Mouse (Mus musculus) CH12.LX (cell line): ENCODE measurements around the gene Ccdc146. TPM values are rescaled to one million over a fixed set of nuclear protein-coding genes. Genes with fewer than 3 reads are reported as not detected.

ENCODE experiments used
- DNase-seq: peaks from one replicate; pipeline ENCODE4 v3.0.0-alpha.2; 2013; ENCODE audit errors: extremely low read depth
- H3K27ac ChIP-seq: 2 replicates; pipeline ENCODE4 v1.5.1; 2012; ENCODE audit warnings: low read depth, mild to moderate bottlenecking, control low read depth, moderate library complexity; ENCODE audit not compliant: insufficient read depth
- H3K27me3 ChIP-seq: replicated peaks from 2 replicates; pipeline ENCODE3; 2012; ENCODE audit warnings: inconsistent platforms
- H3K36me3 ChIP-seq, 2 experiments: replicated peaks in 1 of 2; 2 replicates each; pipeline versions ENCODE3 to v1.6.1; 2012; ENCODE audit warnings: inconsistent platforms in 1 of 2, low read length in 1 of 2, mild to moderate bottlenecking in 1 of 2, mixed read lengths in 1 of 2, moderate library complexity in 1 of 2; ENCODE audit not compliant: control insufficient read depth in 1 of 2, insufficient read depth in 1 of 2
- H3K4me1 ChIP-seq, 2 experiments: 2 replicates each; pipeline ENCODE4 v1.6.1; 2012; ENCODE audit warnings: inconsistent platforms in 1 of 2, moderate library complexity in 1 of 2; ENCODE audit not compliant: insufficient read depth in 2 of 2, control insufficient read depth in 1 of 2
- H3K4me2 ChIP-seq: 2 replicates; pipeline ENCODE4 v1.6.1; 2012; ENCODE audit warnings: low read depth, mild to moderate bottlenecking, control low read depth; ENCODE audit not compliant: poor library complexity, insufficient read depth, severe bottlenecking
- H3K4me3 ChIP-seq, 3 experiments: fragments of 150-350 bp in 1 of 3; sonication (generic) in 1 of 3; replicated peaks in 1 of 3; 2 replicates each; pipeline versions ENCODE3 to v1.5.1; 2011 to 2012; ENCODE audit warnings: low read depth in 2 of 3, low read length in 2 of 3, mild to moderate bottlenecking in 2 of 3, moderate library complexity in 2 of 3, control low read depth in 1 of 3, improper control_type of control experiment in 1 of 3, inconsistent platforms in 1 of 3, mixed read lengths in 1 of 3; ENCODE audit not compliant: poor library complexity in 1 of 3
- H3K79me2 ChIP-seq: replicated peaks from 2 replicates; pipeline ENCODE4 v1.6.1; 2012; ENCODE audit warnings: mild to moderate bottlenecking, moderate library complexity; ENCODE audit not compliant: control insufficient read depth, poor library complexity, insufficient read depth, severe bottlenecking; ENCODE audit errors: extremely low read depth
- H3K9ac ChIP-seq: 2 replicates; pipeline ENCODE4 v1.6.1; 2012; ENCODE audit warnings: low read depth, mild to moderate bottlenecking, control low read depth, moderate library complexity; ENCODE audit not compliant: insufficient read depth
- H3K9me3 ChIP-seq: replicated peaks from 2 replicates; pipeline ENCODE3; 2012; ENCODE audit warnings: low read length, inconsistent platforms, mixed read lengths
- CHD1 ChIP-seq: IDR thresholded peaks from 2 replicates; pipeline ENCODE4 v1.6.1; 2012; ENCODE audit warnings: low read depth, low read length, improper control_type of control experiment, inconsistent platforms
- CHD2 ChIP-seq: IDR thresholded peaks from 2 replicates; pipeline ENCODE4 v1.6.1; 2011; ENCODE audit warnings: low read length, improper control_type of control experiment
- CTCF ChIP-seq, 2 experiments: IDR thresholded peaks in 1 of 2; conservative IDR thresholded peaks in 1 of 2; 2 replicates each; pipeline ENCODE4 v1.5.1; 2011 to 2012; ENCODE audit warnings: low read depth in 2 of 2, low read length in 2 of 2, improper control_type of control experiment in 1 of 2, inconsistent platforms in 1 of 2, mild to moderate bottlenecking in 1 of 2, moderate library complexity in 1 of 2
- IRF4 ChIP-seq: IDR thresholded peaks from 2 replicates; pipeline ENCODE4 v1.6.1; 2014; ENCODE audit warnings: low read depth, mild to moderate bottlenecking, inconsistent platforms, low read length, improper control_type of control experiment
- JUN ChIP-seq: IDR thresholded peaks from 2 replicates; pipeline ENCODE4 v1.6.1; 2011; ENCODE audit warnings: low read depth, mild to moderate bottlenecking, low read length, improper control_type of control experiment, moderate library complexity; ENCODE audit not compliant: insufficient read depth
- KAT2A ChIP-seq: IDR thresholded peaks from 2 replicates; pipeline ENCODE4 v1.6.1; 2012; ENCODE audit warnings: low read length, improper control_type of control experiment, inconsistent platforms; ENCODE audit not compliant: insufficient replicate concordance
- MAX ChIP-seq: IDR thresholded peaks from 2 replicates; pipeline ENCODE4 v1.6.1; 2011; ENCODE audit warnings: low read length, improper control_type of control experiment
- MEF2A ChIP-seq: IDR thresholded peaks from 2 replicates; pipeline ENCODE4 v1.6.1; 2014; ENCODE audit warnings: low read depth, mild to moderate bottlenecking, inconsistent platforms, low read length, improper control_type of control experiment, borderline replicate concordance
- NRF1 ChIP-seq: IDR thresholded peaks from 2 replicates; pipeline ENCODE4 v1.6.1; 2014; ENCODE audit warnings: low read depth, mild to moderate bottlenecking, inconsistent platforms, low read length, improper control_type of control experiment, moderate library complexity
- SIN3A ChIP-seq: IDR thresholded peaks from 2 replicates; pipeline ENCODE4 v1.6.1; 2012; ENCODE audit warnings: low read length, improper control_type of control experiment, inconsistent platforms
- TCF12 ChIP-seq: IDR thresholded peaks from 2 replicates; pipeline ENCODE4 v1.6.1; 2014; ENCODE audit warnings: low read depth, mild to moderate bottlenecking, inconsistent platforms, low read length, improper control_type of control experiment
- USF2 ChIP-seq: conservative IDR thresholded peaks from 2 replicates; pipeline ENCODE4 v1.6.1; 2011; ENCODE audit warnings: low read depth, low read length, improper control_type of control experiment
- dilution Hi-C: fragments of 300-500 bp; cut with MboI; formaldehyde crosslinking; loops from 2 replicates; pipeline ENCODE4 v1.14.3; 2020; ENCODE audit warnings: low sequenced_read_pairs; ENCODE audit not compliant: extremely low pct_unique_long_range_greater_than_20kb, extremely low pct_ligation_motif_present
- in situ Hi-C: fragments of 300-500 bp; cut with MboI; formaldehyde crosslinking; loops from 3 replicates; pipeline ENCODE4 v1.14.3; 2019; ENCODE audit warnings: low sequenced_read_pairs, low pct_ligation_motif_present, low pct_unique_long_range_greater_than_20kb, mixed read lengths
- polyA plus RNA-seq: library from polyadenylated mRNA; unstranded; fragments of >175 nt; gene quantifications from 2 replicates; pipeline ENCODE4 v1.2.1, GENCODE M21; 2012; ENCODE audit warnings: low read depth; ENCODE audit not compliant: insufficient read length
- total RNA-seq, 2 experiments: library from RNA; depleted of rRNA; stranded (reverse); fragments of 300-350 nt in 1 of 2; fragments of >200 nt in 1 of 2; gene quantifications; 2 replicates each; pipeline ENCODE4 v1.2.3; 2012 to 2014

Ccdc146 gene
- total and polyA plus RNA-seq, 3 experiments = 0.17 to 0.21 TPM; not detected in 1

DNA sequence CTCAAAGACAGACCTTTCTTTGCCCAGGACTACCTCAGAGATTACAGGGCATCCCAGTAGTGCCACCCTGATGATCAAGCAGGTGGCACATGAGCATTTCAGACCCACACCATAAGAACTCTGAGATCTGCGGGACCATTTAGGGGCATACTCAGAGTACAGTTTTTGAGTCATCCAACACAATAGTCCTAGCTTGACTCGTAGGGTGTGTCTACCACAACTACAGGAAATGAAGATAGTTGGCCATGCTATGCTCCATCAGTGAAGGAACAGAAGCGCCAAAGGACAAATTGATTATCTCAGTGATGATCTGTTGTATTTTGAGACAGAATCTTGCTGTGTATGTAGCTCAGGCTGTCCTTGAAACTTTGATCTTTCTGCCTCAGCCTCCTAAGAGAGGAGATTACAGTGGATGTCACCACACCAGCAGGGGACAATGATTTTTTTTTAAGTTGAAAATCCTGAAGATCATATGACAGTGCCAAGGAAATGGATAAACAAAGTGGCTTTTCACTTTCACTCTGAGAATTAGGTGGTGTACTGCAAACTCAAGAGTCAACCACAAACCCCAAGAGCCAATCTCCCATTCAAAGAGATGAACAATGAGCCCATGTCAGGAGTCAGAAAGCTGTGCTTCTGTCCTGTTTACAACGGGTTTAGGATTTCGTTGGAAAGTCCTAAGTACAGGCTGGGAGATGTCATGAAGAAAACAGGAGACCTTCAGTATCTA lies 54.1 kb downstream of the Ccdc146 start (continued):
- peak; percentile 54 for TF ChIP-seq MEF2A
- no peak; the same call in 1 of the 2 replicates for TF ChIP-seq JUN
- TF ChIP-seq SIN3A = peak; percentile 69
- no peak for TF ChIP-seq USF2
- TF ChIP-seq KAT2A = no peak
- no peak for TF ChIP-seq NRF1
- TF ChIP-seq CHD1 = peak; percentile 65; the same call in 1 of the 2 replicates
- TF ChIP-seq CTCF (conservative IDR thresholded peaks at IDR 0.05 in 1 of 2, IDR thresholded peaks at IDR 0.05 in 1 of 2; ENCODE audit: low read depth in 2 of 2, low read length in 2 of 2) = no peak
- TF ChIP-seq TCF12 = peak; percentile 59; the same call in 1 of the 2 replicates
- TF ChIP-seq, all 38 proteins: peak for 13

DNA sequence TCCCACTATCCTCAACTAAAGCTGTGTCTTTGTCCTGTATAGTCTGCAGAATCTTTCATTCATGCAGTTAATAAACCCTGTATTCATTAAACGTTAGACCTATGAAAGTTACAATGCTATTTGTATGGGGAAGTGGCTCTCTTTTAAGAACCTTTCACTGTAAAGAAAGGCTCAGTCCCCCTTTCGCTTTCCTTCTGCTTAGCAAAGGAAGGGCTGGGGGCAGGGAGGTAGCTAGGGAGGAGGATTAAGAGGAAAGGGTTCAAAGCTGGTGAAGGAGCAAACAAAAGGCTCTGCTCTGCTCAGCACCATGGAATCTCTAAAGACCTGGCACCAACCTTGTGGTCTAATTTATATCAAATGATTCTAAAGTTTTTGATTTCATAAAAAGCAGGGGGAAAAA lies 57.0 kb downstream of the Ccdc146 start:
- Histone ChIP-seq H3K79me2 (no peaks in the 10 kb centered on the region; the same call in 1 of the 2 replicates), H3K27me3 (no peaks in the 10 kb centered on the region), H3K36me3 (no peaks in the 10 kb centered on the region), H3K27ac (no peak overlapping the region), H3K4me2 (no peak overlapping the region), H3K4me3 (no peak overlapping the region), H3K9ac (no peak overlapping the region), H3K9me3 (no peaks in the 10 kb centered on the region), H3K4me1 (peaks cover 10 to 31% of the 10 kb centered on the region in 2 experiments)
- dilution Hi-C loops = no loop called here
- no peak for DNase-seq
- in situ Hi-C loops = no loop called here
- no peak for TF ChIP-seq TCF12
- peak; percentile 43; the same call in 1 of the 2 replicates for TF ChIP-seq CHD2

DNA sequence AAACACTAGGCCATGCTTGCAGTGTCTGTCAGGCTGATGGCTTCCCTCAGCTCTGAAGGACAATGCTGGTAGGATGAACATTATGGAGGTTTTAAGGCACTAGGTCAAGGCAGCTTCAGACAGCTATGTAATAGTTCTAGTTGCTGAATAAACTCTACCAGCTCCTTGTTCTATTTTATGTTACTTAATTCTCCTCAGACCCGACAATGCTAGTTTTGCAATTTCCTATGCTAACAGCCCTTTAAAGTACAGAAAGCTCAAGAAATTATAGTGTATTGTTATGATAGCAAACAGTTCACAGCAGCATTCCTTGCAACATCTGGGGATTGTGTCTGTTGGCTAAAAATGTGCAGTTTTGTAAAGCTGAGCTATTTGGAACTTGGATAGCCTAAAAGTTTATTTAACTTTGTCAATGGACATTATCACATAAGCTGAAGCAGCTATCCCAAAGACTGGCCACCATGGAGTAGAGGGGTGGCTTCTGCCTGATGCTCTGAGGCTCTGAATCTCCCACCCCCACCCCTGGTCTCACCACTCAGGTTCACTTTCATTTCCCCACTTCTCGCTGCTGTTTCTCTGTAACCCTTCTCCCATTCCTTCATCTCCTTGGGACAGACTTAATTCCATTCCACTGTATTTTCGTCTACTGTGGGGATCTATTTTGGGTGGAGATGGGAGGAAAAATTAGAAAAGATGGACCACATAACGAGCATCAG lies 58.0 kb downstream of the Ccdc146 start:
- in situ Hi-C loops = no loop called here
- no peak for TF ChIP-seq MAX
- peak; percentile 31; the same call in 1 of the 2 replicates for TF ChIP-seq IRF4
- Histone ChIP-seq H3K79me2 (no peaks in the 10 kb centered on the region; the same call in 1 of the 2 replicates), H3K27ac (no peak overlapping the region), H3K9me3 (peaks cover 3% of the 10 kb centered on the region), H3K4me1 (peaks cover 10 to 31% of the 10 kb centered on the region in 2 experiments), H3K4me3 (no peak overlapping the region), H3K27me3 (no peaks in the 10 kb centered on the region), H3K9ac (no peak overlapping the region), H3K36me3 (no peaks in the 10 kb centered on the region), H3K4me2 (peak overlapping the region; percentile 83)
- no peak for DNase-seq
- dilution Hi-C loops = no loop called here
